Mouse (Mus musculus) left cerebral cortex, adult 11 months (tissue): ENCODE data around the gene Ptpn12.
A peak's percentile ranks its signal among the peaks of the same experiment; 100 is the strongest.
"Not testable (repeated sequence)": the region's sequence is repeated elsewhere in the genome, so short reads cannot be mapped to it uniquely, and the experiment has no call there.

ENCODE experiments used
- DNase-seq: peaks from one replicate; pipeline ENCODE4 v3.0.0; 2022; ENCODE audit warnings: low spot score

Gene Ptpn12

GRCm38 (mm10) chr5:20951666-20952281, 103.9 kb downstream of the Ptpn12 start:
- DNase-seq: peak; percentile 96

GRCm38 (mm10) chr5:20950855-20951650, 104.7 kb downstream of the Ptpn12 start:
- no peak for DNase-seq

- DNase-seq: no peak
Observed at GRCm38 (mm10) chr5:20950516-20950854, 105.2 kb downstream of the Ptpn12 start.

DNA sequence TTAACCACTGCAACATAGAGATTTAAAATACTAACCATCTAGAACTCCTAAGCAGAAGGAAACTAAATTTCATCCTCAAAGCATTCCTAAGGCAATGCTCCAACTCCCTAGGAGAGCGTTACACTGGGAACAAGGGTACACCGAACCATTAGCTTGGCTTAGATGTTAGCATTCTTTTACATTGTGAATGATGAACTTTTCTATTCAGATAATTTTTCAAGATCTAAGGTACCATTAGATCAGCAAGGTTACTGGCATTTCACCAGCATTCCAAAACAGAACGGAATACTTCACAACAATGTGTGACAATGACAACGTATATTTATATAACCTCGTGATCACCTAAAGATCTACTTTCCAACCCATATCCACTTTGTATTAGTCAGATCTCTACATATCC, 105.6 kb downstream of the Ptpn12 start:
- no peak for DNase-seq

DNA sequence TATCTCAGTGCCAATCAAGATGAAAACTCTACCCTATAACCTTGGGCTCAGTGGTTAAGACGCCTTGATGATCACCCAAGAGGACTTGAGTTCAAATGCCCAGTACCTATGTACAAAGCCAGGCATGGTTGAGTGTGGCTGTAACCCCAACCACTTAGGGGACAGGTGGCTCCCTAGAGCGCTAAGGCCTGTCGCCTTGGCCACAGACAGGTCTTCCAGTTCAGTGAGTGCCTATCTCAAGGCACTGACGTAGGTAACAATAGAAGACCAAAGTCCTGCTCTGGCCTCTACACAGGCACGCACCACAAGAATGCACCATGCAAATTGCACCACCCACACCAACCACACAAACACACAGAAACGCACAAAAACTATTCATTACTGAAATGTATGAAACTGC, 108.8 kb downstream of the Ptpn12 start:
- DNase-seq: no peak

GRCm38 (mm10) chr5:20944961-20945748, 110.6 kb downstream of the Ptpn12 start:
- no peak for DNase-seq

DNA sequence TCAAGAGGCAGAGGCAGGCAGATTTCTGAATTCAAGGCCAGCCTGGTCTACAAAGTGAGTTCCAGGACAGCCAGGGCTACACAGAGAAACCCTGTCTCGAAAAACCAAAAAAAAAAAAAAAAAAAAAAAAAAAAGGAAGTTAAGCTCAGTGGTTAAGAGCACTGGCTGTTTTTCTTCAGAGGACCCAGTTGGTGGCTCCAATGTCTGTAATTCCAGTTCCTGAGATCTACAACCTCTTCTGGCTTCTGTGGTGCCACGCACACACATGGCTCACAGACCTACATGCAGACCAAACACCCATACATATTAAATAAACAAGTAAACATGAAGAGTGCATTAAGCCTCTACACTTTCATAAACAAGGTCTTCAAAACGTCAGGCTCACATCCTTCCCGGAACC, 111.9 kb downstream of the Ptpn12 start:
- DNase-seq: not testable (repeated sequence)

- DNase-seq: no peak
Observed at GRCm38 (mm10) chr5:20942523-20942922, 113.2 kb downstream of the Ptpn12 start.

GRCm38 (mm10) chr5:20941205-20941604, 114.5 kb downstream of the Ptpn12 start:
- no peak for DNase-seq

DNA sequence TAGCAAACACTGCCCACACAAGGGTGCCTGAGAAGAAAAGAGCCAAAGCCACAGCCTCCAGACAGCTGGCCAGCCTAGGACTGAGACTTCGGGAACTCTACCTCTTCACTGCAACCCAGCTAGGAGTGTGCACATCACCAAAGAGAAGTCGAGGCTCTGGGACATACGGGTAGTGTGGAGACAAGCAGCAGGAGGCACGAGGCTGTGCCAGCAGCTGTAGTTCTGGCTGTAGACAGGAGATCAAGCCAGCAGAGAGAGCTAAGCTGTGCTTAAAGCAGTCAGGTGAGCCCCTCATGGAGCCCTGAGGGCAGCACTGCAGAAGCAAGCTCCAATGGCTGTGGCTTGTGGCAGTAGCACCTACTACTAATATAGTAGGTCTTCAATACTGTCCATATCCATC, 115.0 kb downstream of the Ptpn12 start:
- no peak for DNase-seq

- DNase-seq: no peak
Observed at GRCm38 (mm10) chr5:20940040-20940571, 115.6 kb downstream of the Ptpn12 start.

DNA sequence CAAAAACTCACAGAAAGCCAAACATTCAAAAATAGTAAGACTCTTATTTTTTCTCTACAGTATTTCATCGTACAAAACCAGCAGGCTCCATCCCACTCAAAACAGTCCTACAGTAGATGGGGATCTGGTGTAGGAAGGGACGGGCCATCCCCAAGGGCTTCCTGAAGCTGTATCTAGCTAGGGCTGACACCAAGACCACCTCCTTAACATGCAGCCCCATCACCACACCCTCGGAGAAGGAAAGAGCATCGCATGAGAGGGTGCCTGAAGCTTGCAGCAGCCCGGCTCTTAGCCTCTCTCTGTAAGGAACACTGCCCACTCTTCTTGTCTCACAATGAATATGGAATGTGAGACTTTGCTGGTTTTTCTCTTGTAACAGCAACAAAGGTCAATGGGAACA, 117.2 kb downstream of the Ptpn12 start:
- no peak for DNase-seq
